Mouse (Mus musculus) layer of hippocampus, adult 11-12 months (tissue): ENCODE measurements around the gene Scarf2.

Experiments used
- DNase-seq: peaks from one replicate; pipeline ENCODE4 v3.0.0; 2022; ENCODE audit warnings: low spot score

The Scarf2 gene

DNA sequence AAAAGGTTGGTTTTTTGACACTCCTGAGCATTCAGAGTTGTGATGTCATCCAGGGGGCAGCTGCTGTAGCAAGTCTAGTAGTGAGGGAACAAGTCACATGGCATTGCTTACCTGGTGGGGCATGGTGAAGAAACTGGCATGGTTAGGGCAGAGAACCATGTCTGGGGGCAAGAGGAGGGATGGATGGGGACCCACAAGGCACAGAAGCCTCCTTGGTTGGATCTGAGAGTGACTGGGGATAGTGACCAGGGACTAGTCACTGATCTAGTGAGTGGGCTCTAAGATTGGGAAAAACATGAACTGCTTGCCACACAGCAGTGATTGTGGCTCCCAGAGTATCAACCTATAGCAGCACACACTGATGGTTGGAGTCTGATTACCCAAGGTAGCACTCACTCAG lies 2.5 kb downstream of the Scarf2 start:
- no peak for DNase-seq

DNA sequence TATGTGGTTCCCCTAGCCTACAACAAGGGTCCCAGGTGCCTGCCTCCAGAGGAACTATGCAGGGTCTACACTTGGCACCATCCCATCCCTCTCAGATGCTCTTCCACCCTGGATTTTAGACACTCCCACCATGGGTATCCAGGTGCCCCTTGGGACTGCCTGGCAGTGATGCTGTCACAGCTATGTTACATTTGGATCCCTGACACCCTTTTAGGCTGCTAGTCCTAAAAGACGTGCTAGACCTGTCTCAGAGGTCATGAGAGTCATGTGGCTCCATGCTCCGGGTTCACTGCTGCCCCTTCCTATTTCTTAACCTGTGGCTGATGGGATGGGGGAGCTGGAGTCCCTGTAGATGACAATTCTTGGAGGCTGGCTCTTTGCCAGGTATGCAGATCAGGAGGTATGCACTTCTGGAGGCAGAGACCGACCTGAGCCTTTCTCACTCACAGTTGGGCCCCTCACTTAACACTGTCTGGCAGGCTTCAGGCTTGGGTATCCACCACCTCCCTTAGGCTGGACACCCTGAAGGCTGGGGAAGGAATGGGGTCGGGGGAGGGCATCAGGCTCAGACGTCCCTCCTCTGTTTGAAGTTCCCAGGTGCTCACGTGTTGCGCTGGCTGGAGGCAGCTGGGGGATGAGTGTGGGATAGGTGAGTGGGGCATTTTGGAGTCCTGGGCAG lies 4.8 kb downstream of the Scarf2 start:
- DNase-seq, result no peak

DNA sequence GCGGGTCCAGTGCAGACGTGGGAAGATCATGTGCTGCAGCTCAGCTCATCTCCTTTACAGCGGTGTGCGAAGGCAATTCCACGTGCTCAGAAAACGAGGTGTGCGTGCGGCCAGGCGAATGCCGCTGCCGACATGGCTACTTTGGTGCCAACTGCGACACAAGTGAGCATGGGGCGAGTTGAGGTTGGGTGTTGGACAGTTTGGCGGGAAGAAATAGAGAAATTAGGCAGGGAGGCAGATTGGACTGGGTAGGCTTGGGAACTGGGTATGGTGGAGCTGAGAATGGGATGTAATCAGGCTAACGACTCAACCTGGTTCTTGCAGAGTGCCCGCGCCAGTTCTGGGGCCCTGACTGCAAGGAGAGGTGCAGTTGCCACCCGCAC lies 5.4 kb downstream of the Scarf2 start:
- no peak for DNase-seq

DNA sequence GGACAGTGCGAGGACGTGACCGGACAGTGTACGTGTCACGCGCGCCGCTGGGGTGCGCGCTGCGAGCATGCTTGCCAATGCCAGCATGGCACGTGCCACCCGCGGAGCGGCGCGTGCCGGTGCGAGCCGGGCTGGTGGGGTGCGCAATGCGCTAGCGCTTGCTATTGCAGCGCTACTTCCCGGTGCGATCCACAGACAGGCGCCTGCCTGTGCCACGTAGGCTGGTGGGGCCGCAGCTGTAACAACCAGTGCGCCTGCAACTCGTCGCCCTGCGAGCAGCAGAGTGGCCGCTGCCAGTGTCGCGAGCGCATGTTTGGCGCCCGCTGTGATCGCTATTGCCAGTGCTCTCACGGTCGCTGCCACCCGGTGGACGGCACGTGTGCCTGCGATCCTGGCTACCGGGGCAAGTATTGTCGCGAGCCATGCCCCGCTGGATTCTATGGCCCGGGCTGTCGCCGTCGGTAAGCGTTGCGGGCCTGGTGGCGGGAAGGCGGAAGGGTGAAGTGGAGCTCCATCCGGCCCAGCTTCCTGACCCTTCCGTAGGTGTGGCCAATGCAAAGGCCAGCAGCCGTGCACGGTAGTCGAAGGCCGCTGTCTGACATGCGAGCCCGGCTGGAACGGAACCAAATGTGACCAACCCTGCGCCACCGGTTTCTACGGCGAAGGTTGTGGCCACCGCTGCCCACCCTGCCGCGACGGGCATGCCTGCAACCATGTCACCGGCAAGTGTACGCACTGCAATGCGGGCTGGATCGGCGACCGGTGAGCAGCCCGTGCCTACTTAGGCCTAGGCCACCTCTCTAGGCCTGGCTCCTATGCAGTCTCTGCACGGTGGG lies 6.0 kb downstream of the Scarf2 start:
- no peak for DNase-seq

DNA sequence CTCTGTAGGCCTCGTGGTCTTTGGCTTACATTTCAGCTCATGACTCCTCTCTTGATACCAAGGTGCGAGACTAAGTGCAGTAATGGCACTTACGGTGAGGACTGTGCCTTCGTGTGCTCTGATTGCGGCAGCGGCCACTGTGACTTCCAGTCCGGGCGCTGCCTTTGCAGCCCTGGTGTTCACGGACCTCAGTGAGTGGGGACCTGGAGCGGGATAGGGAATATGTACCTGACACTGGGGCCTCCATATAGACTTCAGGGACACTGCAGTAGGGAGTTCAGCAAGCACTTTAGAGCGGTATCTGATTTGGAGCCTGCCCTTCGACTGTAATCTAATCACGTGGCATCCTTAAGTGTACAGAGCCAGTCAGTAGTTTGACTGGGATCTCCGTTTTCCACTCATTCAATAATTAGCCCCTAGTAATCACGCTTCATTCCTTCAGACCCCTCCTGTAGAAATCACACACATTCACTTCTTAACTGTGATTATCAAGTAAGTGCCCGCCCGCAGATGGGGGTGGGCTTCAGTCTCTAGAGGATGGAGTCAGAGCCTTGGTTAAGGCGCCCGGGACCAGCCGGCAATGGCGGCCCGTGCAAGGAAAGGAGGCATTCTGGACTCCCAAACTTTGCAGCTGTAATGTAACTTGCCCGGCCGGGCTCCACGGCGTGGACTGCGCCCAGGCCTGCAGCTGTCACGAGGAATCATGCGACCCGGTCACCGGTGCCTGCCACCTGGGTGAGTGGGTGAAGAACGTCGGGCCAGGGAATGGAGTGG lies 6.8 kb downstream of the Scarf2 start:
- DNase-seq, result no peak

DNA sequence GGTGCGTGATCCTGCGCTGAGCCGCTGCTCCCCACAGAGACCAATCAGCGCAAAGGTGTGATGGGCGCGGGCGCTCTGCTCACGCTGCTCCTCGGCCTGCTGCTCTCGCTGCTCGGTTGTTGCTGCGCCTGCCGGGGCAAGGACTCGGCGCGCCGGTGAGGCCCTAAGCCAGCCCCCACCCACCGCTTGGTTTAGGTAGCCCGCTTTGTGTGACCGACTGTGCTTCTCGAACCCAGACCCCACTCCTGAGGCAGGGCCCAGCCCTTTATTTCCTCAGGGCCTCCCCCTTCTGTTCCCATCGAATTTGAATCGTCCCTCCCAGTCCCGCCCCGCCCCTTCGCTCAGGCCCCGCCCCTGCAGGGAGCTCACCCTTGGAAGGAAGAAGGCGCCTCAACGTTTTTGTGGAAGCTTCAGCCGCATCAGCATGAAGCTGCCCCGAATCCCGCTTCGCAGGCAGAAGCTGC lies 7.4 kb downstream of the Scarf2 start:
- DNase-seq, result no peak

DNA sequence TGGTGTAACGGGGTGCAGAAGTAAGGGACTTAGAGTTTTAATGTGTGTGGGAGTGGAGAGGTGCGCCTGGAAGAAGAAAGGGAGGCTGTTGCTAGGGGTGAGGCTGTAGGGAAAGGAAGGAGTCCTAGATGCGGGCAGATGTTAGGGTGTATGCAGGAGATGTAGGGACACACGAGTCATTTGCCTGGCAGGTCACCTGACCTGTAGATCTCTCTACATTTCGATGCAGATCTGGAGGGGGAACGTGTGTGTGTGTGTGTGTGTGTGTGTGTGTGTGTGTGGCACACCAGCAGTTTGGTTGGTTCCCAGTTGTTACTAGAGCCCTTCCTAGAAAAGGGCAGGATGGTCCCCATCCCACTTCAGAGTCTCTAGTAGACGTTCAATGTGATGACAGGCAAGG lies 7.9 kb downstream of the Scarf2 start:
- DNase-seq, result no peak

DNA sequence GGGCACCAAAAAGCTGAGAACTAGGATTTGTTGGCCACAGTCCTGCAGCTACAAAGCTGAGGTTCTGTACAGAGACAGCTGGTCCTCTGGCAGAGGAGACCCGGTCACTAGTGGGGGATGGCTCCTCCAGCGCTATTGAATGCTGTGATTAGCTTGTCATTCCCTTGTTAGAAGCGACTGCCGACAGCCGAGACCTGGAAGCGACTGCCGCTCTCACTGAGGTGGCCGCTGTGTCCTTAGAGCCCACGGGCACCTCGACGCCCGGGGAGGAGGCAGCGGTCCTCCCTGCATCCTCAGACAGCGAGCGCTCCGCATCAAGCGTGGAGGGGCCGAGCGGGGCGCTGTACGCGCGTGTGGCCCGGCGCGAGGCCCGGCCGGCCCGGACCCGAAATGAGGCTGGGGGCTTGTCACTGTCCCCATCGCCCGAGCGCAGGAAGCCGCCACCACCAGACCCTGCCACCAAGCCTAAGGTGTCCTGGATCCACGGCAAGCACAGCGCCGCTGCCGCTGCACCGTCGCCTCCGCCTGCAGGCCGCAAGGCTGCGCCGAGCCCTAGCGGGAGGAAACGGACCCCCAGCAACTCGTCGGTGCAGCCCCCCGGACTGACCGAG lies 9.6 kb downstream of the Scarf2 start:
- DNase-seq, result no peak

DNA sequence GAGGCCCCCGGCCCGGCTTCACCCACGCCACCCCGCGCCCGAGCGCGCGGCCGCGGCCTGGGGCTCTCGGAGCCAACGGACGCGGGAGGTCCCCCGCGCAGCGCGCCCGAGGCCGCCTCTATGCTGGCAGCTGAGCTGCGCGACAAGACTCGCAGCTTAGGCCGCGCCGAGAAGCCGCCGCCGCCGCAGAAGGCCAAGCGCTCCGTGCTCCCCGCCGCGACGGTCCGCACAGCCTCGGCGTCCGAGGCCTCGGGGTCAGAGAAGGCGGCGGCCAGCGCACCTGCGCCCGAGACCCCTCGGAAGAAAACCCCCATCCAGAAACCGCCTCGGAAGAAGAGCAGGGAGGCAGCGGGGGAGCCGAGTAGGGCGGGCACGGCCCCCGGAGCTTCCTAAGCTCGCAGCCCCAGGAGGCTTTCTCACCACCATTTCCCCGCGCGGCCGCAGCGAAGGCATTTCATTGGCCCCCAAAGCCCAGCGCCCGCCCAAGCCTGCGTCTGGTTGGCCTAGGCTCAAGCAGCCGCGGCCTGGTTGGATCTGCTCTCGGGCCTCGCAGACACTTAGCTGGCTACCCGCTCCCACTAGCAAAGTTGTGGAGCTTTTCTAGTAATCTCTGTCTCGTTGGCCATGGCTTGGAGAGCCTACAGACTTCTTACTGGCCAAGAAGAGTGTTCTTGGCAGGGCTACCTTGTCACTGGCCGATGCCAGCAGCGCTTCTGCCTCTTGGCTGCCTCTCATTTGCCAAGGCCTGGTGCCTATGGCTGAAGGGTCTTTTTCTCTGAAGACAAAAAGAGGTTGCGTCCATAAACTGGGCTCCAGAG lies 10.3 kb downstream of the Scarf2 start:
- DNase-seq, result peak; percentile 87

DNA sequence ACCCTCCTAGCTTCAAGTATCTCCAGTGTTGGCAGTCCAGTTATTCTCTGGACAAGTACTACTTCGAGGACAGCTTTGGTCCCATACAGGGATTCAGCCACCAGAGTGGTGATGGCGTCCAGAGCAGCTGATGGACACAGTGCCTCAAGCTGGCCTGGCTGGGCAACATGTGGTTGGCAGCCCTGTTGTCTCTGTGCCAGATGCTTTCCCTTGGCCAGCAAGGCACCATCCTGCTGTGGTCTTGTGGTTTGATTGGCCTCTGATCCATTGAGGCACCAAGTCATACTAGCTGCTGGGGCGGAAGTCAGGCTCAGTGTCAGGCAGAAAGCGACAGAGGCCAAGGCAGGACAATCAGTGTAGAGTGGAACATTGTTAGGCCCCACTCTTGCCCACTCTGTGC lies 12.0 kb downstream of the Scarf2 start:
- no peak for DNase-seq

DNA sequence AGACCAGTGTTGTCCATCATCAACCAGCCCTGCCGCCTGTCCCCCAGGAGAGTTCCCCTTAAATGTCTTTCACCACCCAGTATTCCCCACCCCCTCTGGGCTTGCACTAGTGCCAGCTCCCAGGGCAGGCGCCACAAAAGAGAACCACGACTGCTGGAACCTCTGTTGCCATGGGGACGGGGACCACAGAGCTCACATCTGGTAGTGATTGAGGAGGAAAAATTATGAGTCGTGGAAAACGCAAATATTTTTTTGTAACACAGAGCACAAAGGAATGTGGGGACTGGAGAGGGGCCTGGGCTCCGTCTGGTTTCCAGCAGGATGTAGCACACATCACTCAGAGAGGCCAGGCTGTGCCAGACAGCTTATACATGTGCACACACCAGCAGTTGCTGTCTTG lies 12.6 kb downstream of the Scarf2 start:
- DNase-seq, result no peak

DNA sequence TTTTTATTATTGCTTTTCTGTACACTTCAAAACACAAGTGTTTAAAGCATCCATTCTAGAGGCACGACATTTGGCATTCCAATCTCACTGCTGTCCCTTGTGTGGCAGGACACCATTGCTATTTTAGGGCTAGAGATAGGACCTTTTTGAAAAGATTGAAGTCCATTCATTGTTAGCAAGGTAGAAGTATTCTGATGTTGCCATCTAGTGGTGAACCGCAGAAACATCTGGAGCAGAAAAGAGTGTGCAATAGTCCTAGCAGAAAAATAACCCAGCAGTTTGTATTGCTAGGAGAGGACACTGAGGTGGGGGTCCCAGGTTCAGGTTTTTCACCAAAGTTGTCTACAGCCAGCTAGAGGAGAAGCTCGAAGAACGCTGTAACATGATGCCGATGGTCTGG lies 15.0 kb downstream of the Scarf2 start:
- DNase-seq, result no peak

DNA sequence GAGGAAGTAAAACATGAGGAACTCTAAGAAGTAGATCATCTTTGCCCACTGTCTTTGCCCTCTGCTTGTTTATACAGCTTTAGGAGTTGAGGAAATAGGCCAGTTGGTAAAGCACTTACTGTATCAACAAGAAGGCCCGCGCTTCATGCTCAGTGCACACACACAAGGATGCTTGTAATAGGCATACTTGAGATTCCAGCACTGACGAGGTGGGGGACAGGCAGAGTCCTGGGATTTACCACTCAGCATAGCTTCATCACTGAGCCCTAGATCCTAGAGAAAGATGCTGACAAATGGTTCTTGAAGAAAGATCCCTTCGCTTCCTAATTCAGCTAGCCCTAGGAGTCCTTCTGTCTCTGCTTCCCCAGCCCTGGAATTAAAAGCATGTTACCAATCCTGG lies 16.1 kb downstream of the Scarf2 start:
- no peak for DNase-seq

DNA sequence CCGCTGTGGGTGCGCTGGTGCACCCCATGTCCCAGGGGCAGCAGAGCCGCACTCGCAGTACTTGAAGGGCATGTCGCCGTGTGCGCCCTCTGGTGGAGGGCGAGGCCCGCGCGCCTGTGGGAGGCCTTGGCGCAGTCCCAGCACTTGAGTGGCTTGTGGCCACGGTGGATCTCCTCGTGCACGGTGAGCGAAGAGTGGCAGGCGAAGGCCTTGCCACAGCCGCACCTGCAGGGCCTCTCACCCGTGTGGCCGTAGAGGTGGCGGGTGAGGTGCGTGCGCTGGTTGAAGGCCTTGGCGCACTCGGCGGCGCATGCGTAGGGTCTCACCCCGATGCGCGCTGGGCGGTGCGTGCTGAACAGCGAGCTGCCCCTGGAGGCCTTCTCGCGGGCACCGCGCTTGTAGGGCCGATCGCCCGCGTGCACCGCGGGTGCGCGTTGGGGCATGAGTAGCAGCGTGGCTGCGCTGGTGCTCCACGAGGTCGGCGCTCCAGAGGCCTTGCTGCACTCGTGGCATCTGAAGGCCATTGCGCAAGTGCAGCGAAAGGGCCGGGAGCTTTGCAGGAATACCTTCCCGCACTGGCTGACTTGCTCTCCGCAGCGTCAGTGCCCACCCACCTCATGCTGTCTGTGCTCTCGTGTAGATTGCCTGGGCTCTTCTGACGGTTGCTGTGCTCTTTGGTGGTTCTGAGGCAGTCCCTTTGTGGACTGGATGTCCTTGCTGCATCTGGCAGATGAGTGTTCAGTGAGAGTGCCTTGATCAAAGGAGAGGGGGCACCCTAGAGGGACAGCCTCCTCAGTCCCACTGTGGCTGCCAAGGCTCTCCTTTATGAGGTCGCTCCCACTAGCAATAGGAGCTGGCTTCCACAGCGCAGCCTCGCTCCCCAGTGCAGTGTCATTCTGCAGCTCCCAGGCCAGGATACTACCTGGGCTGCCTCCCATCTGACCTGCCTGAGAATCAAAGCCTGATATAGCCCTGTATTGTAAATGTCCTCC lies 18.6 kb downstream of the Scarf2 start:
- peak; percentile 75 for DNase-seq

DNA sequence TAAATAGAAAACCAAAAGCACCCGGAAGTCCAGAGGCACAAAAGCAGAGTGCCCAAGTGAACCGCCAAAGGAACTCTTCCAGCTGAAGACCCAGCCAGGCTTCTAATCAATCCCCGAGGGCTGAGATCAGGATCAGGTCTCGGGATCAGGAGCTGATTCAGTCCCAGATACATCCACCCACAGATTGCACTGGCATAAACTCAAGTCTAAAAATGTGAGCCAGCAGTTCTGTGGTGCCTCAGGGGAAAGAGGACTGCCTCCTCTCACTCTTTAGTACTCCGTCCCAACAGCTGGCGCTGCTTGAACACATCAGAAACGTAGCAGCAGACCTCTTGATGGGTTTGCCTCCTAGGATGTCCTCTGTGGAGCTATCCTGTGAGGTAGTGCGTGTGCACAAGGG lies 19.4 kb downstream of the Scarf2 start:
- DNase-seq, result no peak

DNA sequence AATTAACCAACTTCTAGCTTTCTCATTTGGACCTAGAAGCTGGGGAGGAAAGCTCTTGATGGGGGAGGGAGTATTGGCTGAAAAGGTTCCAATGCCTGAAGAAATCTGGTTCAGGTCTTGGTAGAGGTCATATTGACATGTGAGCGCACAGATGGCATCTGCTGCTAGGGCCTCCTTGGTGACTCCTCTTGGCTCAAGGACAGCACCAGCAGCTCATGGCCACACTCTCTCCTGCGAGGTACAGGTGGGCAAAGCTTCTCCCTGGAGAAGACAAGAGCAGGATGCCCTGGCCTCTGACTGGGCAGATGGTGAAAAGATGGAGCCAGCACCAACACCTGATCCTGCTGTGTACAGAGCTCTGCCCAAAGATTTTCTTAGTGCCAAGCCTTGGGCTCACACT lies 29.4 kb downstream of the Scarf2 start:
- DNase-seq, result no peak

DNA sequence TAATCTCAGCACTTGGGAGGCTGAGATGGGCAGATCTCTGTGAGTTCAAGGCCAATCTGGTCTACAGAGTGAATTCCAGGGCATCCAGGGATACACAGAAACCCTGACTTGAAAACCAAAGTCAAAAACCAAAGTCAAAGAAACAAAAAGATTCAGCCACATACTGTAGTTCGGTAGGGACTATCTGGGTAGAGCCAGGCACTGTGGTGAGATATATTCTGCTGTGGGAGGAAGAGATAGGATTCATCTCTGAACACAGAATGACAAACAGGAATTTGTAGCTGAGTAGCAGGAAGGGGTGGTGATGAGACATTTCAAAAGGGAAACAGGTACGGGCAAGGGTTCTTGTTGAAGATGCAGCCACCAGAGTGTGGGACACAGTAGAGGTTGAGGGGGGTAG lies 31.1 kb downstream of the Scarf2 start:
- no peak for DNase-seq

DNA sequence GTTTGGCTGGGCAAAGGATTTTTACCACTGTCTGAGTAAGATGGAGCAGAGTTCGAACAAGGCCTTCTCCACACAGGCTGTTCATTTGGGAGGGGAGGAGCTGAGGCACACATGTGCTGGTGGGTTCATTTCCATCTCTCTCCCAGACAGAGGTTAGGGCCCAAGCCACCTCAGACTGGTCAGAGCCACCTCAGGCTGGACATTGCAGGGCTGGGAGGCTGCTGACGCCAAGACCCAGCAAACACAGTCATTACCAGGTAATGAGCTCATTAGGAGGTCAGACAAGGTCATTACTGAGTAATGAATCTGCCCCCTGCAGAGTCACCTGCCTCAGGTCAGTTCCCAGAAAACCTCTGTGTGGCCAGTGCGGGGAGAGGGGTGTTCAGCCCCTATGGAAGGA lies 31.8 kb downstream of the Scarf2 start:
- no peak for DNase-seq

DNA sequence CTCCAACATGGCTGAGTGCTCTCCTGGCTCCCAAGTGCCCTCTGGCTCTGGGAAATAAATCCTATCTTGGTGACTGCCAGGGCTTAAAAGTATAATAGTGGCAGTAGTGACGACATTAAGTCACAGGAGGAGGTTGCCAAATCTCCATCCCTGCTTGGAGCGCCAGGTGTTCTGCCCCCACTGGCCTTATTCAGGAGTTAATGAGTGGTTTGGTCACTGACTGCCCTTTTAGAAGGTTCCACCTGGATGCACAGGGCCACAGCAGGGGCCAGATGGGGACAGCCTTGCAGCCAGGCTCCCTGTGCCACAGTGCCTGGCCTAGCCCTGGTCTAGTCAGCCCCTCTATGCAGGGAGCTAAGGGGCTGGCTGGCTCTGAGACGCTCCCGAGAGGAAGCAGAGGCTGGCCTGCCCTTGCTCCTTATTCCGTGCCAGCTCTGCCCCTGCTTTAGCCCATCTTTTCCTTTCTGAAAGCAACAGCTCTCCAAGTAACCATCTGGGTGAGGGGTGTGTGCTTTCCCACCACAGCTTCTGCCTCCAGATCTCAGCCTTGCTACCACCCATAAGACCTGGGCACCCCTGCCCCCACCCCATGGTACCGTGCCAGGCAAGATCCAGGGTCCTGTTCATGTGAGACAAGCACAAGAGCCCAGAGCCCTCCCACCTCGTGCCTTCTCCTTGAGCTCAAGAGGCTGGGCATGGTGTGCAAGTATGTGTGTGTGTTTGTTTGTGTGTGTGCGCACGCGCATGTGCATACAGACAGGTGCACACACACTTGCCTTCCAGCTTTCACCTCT lies 33.5 kb downstream of the Scarf2 start:
- DNase-seq, result no peak

DNA sequence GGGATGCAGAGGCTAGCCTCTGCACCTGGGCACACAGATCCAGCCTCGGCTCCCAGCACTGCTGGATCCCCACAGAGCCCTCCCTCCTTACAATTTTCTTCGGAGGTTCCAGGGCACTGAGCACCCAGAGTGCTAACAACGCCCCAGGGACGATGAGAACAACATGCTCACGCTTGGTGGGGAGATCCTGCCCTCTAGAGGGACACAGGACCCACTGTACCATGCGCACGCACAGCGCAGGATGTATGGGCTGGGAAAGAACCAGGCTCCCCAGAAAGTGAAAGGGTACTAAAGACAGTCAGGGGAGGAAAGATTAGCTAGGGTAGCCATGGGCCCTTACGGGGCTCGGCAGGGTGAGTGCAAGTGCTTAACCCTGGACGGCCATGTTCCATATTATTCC lies 34.7 kb downstream of the Scarf2 start:
- no peak for DNase-seq
